Mouse (Mus musculus): ENCODE results near the gene Clip2. TPM values are rescaled to one million over a fixed set of nuclear protein-coding genes. Genes with fewer than 3 reads are reported as not detected.

Clip2 gene
- polyA plus RNA-seq, 1 experiment = 5.6 TPM

GRCm38 (mm10) chr5:134577534-134577933, 25.3 kb upstream of the Clip2 start:
- no peaks in the 10 kb centered on the region for H3K9me3 ChIP-seq (replicated peaks; ENCODE audit: control insufficient read depth, insufficient read depth, low read length, poor library complexity, severe bottlenecking)
- no peak overlapping the region for H3K4me3 ChIP-seq (ENCODE audit: low read depth, low read length)
- peaks cover 1% of the 10 kb centered on the region for H3K4me1 ChIP-seq (ENCODE audit: control insufficient read depth, insufficient read depth, low read length)
- TF ChIP-seq CTCF (IDR thresholded peaks at IDR 0.05; ENCODE audit: low read depth, low read length) = no peak
- TF ChIP-seq POLR2A (IDR thresholded peaks at IDR 0.05; ENCODE audit: insufficient read depth, low read length) = no peak
- TF ChIP-seq EP300 (IDR thresholded peaks at IDR 0.05; ENCODE audit: insufficient read depth, low read depth, low read length) = no peak
- H3K36me3 ChIP-seq (ENCODE audit: control insufficient read depth, insufficient read depth, low read length, poor library complexity, severe bottlenecking) = no peaks in the 10 kb centered on the region
- H3K27me3 ChIP-seq (ENCODE audit: control insufficient read depth, insufficient read depth, low read length, poor library complexity, severe bottlenecking) = no peaks in the 10 kb centered on the region
- H3K9ac ChIP-seq (ENCODE audit: low read depth, poor library complexity, severe bottlenecking) = no peak overlapping the region
- no peak overlapping the region for H3K27ac ChIP-seq (ENCODE audit: insufficient read depth, low read length)

- Histone ChIP-seq H3K9ac (ENCODE audit: low read depth, poor library complexity, severe bottlenecking) (no peak overlapping the region), H3K27ac (ENCODE audit: insufficient read depth, low read length) (no peak overlapping the region), H3K27me3 (ENCODE audit: control insufficient read depth, insufficient read depth, low read length, poor library complexity, severe bottlenecking) (no peaks in the 10 kb centered on the region), H3K9me3 (replicated peaks; ENCODE audit: control insufficient read depth, insufficient read depth, low read length, poor library complexity, severe bottlenecking) (no peaks in the 10 kb centered on the region), H3K4me1 (ENCODE audit: control insufficient read depth, insufficient read depth, low read length) (peaks cover 3% of the 10 kb centered on the region), H3K4me3 (ENCODE audit: low read depth, low read length) (no peak overlapping the region), H3K36me3 (ENCODE audit: control insufficient read depth, insufficient read depth, low read length, poor library complexity, severe bottlenecking) (no peaks in the 10 kb centered on the region)
- TF ChIP-seq EP300 (IDR thresholded peaks at IDR 0.05; ENCODE audit: insufficient read depth, low read depth, low read length) = no peak
- TF ChIP-seq POLR2A (IDR thresholded peaks at IDR 0.05; ENCODE audit: insufficient read depth, low read length) = no peak
- TF ChIP-seq CTCF (IDR thresholded peaks at IDR 0.05; ENCODE audit: low read depth, low read length) = no peak
Observed at GRCm38 (mm10) chr5:134576517-134577220, 24.4 kb upstream of the Clip2 start.

GRCm38 (mm10) chr5:134575833-134576232, 23.6 kb upstream of the Clip2 start:
- H3K27ac ChIP-seq (ENCODE audit: insufficient read depth, low read length) = no peak overlapping the region

GRCm38 (mm10) chr5:134572508-134573214, 20.4 kb upstream of the Clip2 start:
- Histone ChIP-seq H3K36me3 (ENCODE audit: control insufficient read depth, insufficient read depth, low read length, poor library complexity, severe bottlenecking) (no peaks in the 10 kb centered on the region), H3K27me3 (ENCODE audit: control insufficient read depth, insufficient read depth, low read length, poor library complexity, severe bottlenecking) (no peaks in the 10 kb centered on the region), H3K4me1 (ENCODE audit: control insufficient read depth, insufficient read depth, low read length) (peaks cover 7% of the 10 kb centered on the region), H3K9ac (ENCODE audit: low read depth, poor library complexity, severe bottlenecking) (no peak overlapping the region), H3K27ac (ENCODE audit: insufficient read depth, low read length) (no peak overlapping the region), H3K4me3 (ENCODE audit: low read depth, low read length) (no peak overlapping the region), H3K9me3 (replicated peaks; ENCODE audit: control insufficient read depth, insufficient read depth, low read length, poor library complexity, severe bottlenecking) (no peaks in the 10 kb centered on the region)
- no peak for TF ChIP-seq CTCF (IDR thresholded peaks at IDR 0.05; ENCODE audit: low read depth, low read length)
- TF ChIP-seq EP300 (IDR thresholded peaks at IDR 0.05; ENCODE audit: insufficient read depth, low read depth, low read length) = no peak
- TF ChIP-seq POLR2A (IDR thresholded peaks at IDR 0.05; ENCODE audit: insufficient read depth, low read length) = no peak

More at GRCm38 (mm10) chr5:134575833-134576232, 23.6 kb upstream of the Clip2 start:
- no peak for TF ChIP-seq EP300 (IDR thresholded peaks at IDR 0.05; ENCODE audit: insufficient read depth, low read depth, low read length)
- no peak for TF ChIP-seq POLR2A (IDR thresholded peaks at IDR 0.05; ENCODE audit: insufficient read depth, low read length)
- TF ChIP-seq CTCF (IDR thresholded peaks at IDR 0.05; ENCODE audit: low read depth, low read length) = no peak
- Histone ChIP-seq H3K27me3 (ENCODE audit: control insufficient read depth, insufficient read depth, low read length, poor library complexity, severe bottlenecking) (no peaks in the 10 kb centered on the region), H3K4me3 (ENCODE audit: low read depth, low read length) (no peak overlapping the region), H3K36me3 (ENCODE audit: control insufficient read depth, insufficient read depth, low read length, poor library complexity, severe bottlenecking) (no peaks in the 10 kb centered on the region), H3K9me3 (replicated peaks; ENCODE audit: control insufficient read depth, insufficient read depth, low read length, poor library complexity, severe bottlenecking) (no peaks in the 10 kb centered on the region), H3K4me1 (ENCODE audit: control insufficient read depth, insufficient read depth, low read length) (peaks cover 3% of the 10 kb centered on the region), H3K9ac (ENCODE audit: low read depth, poor library complexity, severe bottlenecking) (no peak overlapping the region)

GRCm38 (mm10) chr5:134571730-134572507, 19.7 kb upstream of the Clip2 start:
- peaks cover 10% of the 10 kb centered on the region for H3K4me1 ChIP-seq (ENCODE audit: control insufficient read depth, insufficient read depth, low read length)
- no peaks in the 10 kb centered on the region for H3K9me3 ChIP-seq (replicated peaks; ENCODE audit: control insufficient read depth, insufficient read depth, low read length, poor library complexity, severe bottlenecking)
- H3K9ac ChIP-seq (ENCODE audit: low read depth, poor library complexity, severe bottlenecking) = no peak overlapping the region
- TF ChIP-seq EP300 (IDR thresholded peaks at IDR 0.05; ENCODE audit: insufficient read depth, low read depth, low read length) (no peak), POLR2A (IDR thresholded peaks at IDR 0.05; ENCODE audit: insufficient read depth, low read length) (no peak), CTCF (IDR thresholded peaks at IDR 0.05; ENCODE audit: low read depth, low read length) (no peak)
- no peak overlapping the region for H3K27ac ChIP-seq (ENCODE audit: insufficient read depth, low read length)
- H3K4me3 ChIP-seq (ENCODE audit: low read depth, low read length) = peak overlapping the region; percentile 43
- no peaks in the 10 kb centered on the region for H3K36me3 ChIP-seq (ENCODE audit: control insufficient read depth, insufficient read depth, low read length, poor library complexity, severe bottlenecking)
- H3K27me3 ChIP-seq (ENCODE audit: control insufficient read depth, insufficient read depth, low read length, poor library complexity, severe bottlenecking) = no peaks in the 10 kb centered on the region

Data from ES-Bruce4 (cell line).